Mouse (Mus musculus) CH12.LX (cell line): Measurements from ENCODE around the gene Scamp1. TPM values are rescaled to one million over a fixed set of nuclear protein-coding genes. Genes with fewer than 3 reads are reported as not detected.

ENCODE experiments used
- DNase-seq: peaks from one replicate; pipeline ENCODE4 v3.0.0-alpha.2; 2013; ENCODE audit errors: extremely low read depth
- H3K27ac ChIP-seq: 2 replicates; pipeline ENCODE4 v1.5.1; 2012; ENCODE audit warnings: low read depth, mild to moderate bottlenecking, control low read depth, moderate library complexity; ENCODE audit not compliant: insufficient read depth
- H3K27me3 ChIP-seq: replicated peaks from 2 replicates; pipeline ENCODE3; 2012; ENCODE audit warnings: inconsistent platforms
- H3K36me3 ChIP-seq, 2 experiments: replicated peaks in 1 of 2; 2 replicates each; pipeline versions ENCODE3 to v1.6.1; 2012; ENCODE audit warnings: inconsistent platforms in 1 of 2, low read length in 1 of 2, mild to moderate bottlenecking in 1 of 2, mixed read lengths in 1 of 2, moderate library complexity in 1 of 2; ENCODE audit not compliant: control insufficient read depth in 1 of 2, insufficient read depth in 1 of 2
- H3K4me1 ChIP-seq, 2 experiments: 2 replicates each; pipeline ENCODE4 v1.6.1; 2012; ENCODE audit warnings: inconsistent platforms in 1 of 2, moderate library complexity in 1 of 2; ENCODE audit not compliant: insufficient read depth in 2 of 2, control insufficient read depth in 1 of 2
- H3K4me2 ChIP-seq: 2 replicates; pipeline ENCODE4 v1.6.1; 2012; ENCODE audit warnings: low read depth, mild to moderate bottlenecking, control low read depth; ENCODE audit not compliant: poor library complexity, insufficient read depth, severe bottlenecking
- H3K4me3 ChIP-seq, 3 experiments: fragments of 150-350 bp in 1 of 3; sonication (generic) in 1 of 3; replicated peaks in 1 of 3; 2 replicates each; pipeline versions ENCODE3 to v1.5.1; 2011 to 2012; ENCODE audit warnings: low read depth in 2 of 3, low read length in 2 of 3, mild to moderate bottlenecking in 2 of 3, moderate library complexity in 2 of 3, control low read depth in 1 of 3, improper control_type of control experiment in 1 of 3, inconsistent platforms in 1 of 3, mixed read lengths in 1 of 3; ENCODE audit not compliant: poor library complexity in 1 of 3
- H3K79me2 ChIP-seq: replicated peaks from 2 replicates; pipeline ENCODE4 v1.6.1; 2012; ENCODE audit warnings: mild to moderate bottlenecking, moderate library complexity; ENCODE audit not compliant: control insufficient read depth, poor library complexity, insufficient read depth, severe bottlenecking; ENCODE audit errors: extremely low read depth
- H3K9ac ChIP-seq: 2 replicates; pipeline ENCODE4 v1.6.1; 2012; ENCODE audit warnings: low read depth, mild to moderate bottlenecking, control low read depth, moderate library complexity; ENCODE audit not compliant: insufficient read depth
- H3K9me3 ChIP-seq: replicated peaks from 2 replicates; pipeline ENCODE3; 2012; ENCODE audit warnings: low read length, inconsistent platforms, mixed read lengths
- BHLHE40 ChIP-seq: IDR thresholded peaks from 2 replicates; pipeline ENCODE4 v1.6.1; 2011; ENCODE audit warnings: mild to moderate bottlenecking, low read depth, low read length, improper control_type of control experiment
- CHD1 ChIP-seq: IDR thresholded peaks from 2 replicates; pipeline ENCODE4 v1.6.1; 2012; ENCODE audit warnings: low read depth, low read length, improper control_type of control experiment, inconsistent platforms
- CHD2 ChIP-seq: IDR thresholded peaks from 2 replicates; pipeline ENCODE4 v1.6.1; 2011; ENCODE audit warnings: low read length, improper control_type of control experiment
- CTCF ChIP-seq, 2 experiments: IDR thresholded peaks in 1 of 2; conservative IDR thresholded peaks in 1 of 2; 2 replicates each; pipeline ENCODE4 v1.5.1; 2011 to 2012; ENCODE audit warnings: low read depth in 2 of 2, low read length in 2 of 2, improper control_type of control experiment in 1 of 2, inconsistent platforms in 1 of 2, mild to moderate bottlenecking in 1 of 2, moderate library complexity in 1 of 2
- ELF1 ChIP-seq: IDR thresholded peaks from 2 replicates; pipeline ENCODE4 v1.6.1; 2014; ENCODE audit warnings: low read depth, mild to moderate bottlenecking, inconsistent platforms, low read length, improper control_type of control experiment
- EP300 ChIP-seq: IDR thresholded peaks from 2 replicates; pipeline ENCODE4 v1.6.1; 2011; ENCODE audit warnings: low read length, improper control_type of control experiment
- ETS1 ChIP-seq: conservative IDR thresholded peaks from 2 replicates; pipeline ENCODE4 v1.6.1; 2012; ENCODE audit warnings: low read depth, mild to moderate bottlenecking, inconsistent platforms, low read length, improper control_type of control experiment, moderate library complexity
- HCFC1 ChIP-seq: IDR thresholded peaks from 2 replicates; pipeline ENCODE4 v1.6.1; 2012; ENCODE audit warnings: low read depth, mild to moderate bottlenecking, inconsistent platforms, low read length, improper control_type of control experiment
- IRF4 ChIP-seq: IDR thresholded peaks from 2 replicates; pipeline ENCODE4 v1.6.1; 2014; ENCODE audit warnings: low read depth, mild to moderate bottlenecking, inconsistent platforms, low read length, improper control_type of control experiment
- JUN ChIP-seq: IDR thresholded peaks from 2 replicates; pipeline ENCODE4 v1.6.1; 2011; ENCODE audit warnings: low read depth, mild to moderate bottlenecking, low read length, improper control_type of control experiment, moderate library complexity; ENCODE audit not compliant: insufficient read depth
- KAT2A ChIP-seq: IDR thresholded peaks from 2 replicates; pipeline ENCODE4 v1.6.1; 2012; ENCODE audit warnings: low read length, improper control_type of control experiment, inconsistent platforms; ENCODE audit not compliant: insufficient replicate concordance
- MAFK ChIP-seq: IDR thresholded peaks from 2 replicates; pipeline ENCODE4 v1.6.1; 2011; ENCODE audit warnings: low read length, improper control_type of control experiment; ENCODE audit not compliant: insufficient replicate concordance
- MXI1 ChIP-seq: IDR thresholded peaks from 2 replicates; pipeline ENCODE4 v1.6.1; 2011; ENCODE audit warnings: mild to moderate bottlenecking, low read depth, low read length, improper control_type of control experiment
- MYC ChIP-seq: IDR thresholded peaks from 2 replicates; pipeline ENCODE4 v1.6.1; 2011; ENCODE audit warnings: low read depth, mild to moderate bottlenecking, improper control_type of control experiment, low read length
- NELFE ChIP-seq: IDR thresholded peaks from 2 replicates; pipeline ENCODE4 v1.6.1; 2011; ENCODE audit warnings: low read depth, low read length, improper control_type of control experiment
- NRF1 ChIP-seq: IDR thresholded peaks from 2 replicates; pipeline ENCODE4 v1.6.1; 2014; ENCODE audit warnings: low read depth, mild to moderate bottlenecking, inconsistent platforms, low read length, improper control_type of control experiment, moderate library complexity
- PAX5 ChIP-seq: IDR thresholded peaks from 2 replicates; pipeline ENCODE4 v1.6.1; 2012; ENCODE audit warnings: low read length, inconsistent platforms, mixed read lengths
- POLR2AphosphoS2 ChIP-seq: IDR thresholded peaks from 2 replicates; pipeline ENCODE4 v1.6.1; 2011; ENCODE audit warnings: low read depth, low read length, improper control_type of control experiment
- RAD21 ChIP-seq: IDR thresholded peaks from 2 replicates; pipeline ENCODE4 v1.6.1; 2011; ENCODE audit warnings: low read depth, mild to moderate bottlenecking, low read length, improper control_type of control experiment, moderate library complexity
- SIN3A ChIP-seq: IDR thresholded peaks from 2 replicates; pipeline ENCODE4 v1.6.1; 2012; ENCODE audit warnings: low read length, improper control_type of control experiment, inconsistent platforms
- TBP ChIP-seq: conservative IDR thresholded peaks from 2 replicates; pipeline ENCODE4 v1.6.1; 2011; ENCODE audit warnings: low read depth, low read length, improper control_type of control experiment
- UBTF ChIP-seq: IDR thresholded peaks from 2 replicates; pipeline ENCODE4 v1.6.1; 2012; ENCODE audit warnings: low read depth, mild to moderate bottlenecking, inconsistent platforms, low read length, improper control_type of control experiment, moderate library complexity
- USF1 ChIP-seq: IDR thresholded peaks from 2 replicates; pipeline ENCODE4 v1.6.1; 2014; ENCODE audit warnings: low read depth, mild to moderate bottlenecking, inconsistent platforms, low read length, improper control_type of control experiment
- ZC3H11A ChIP-seq: IDR thresholded peaks from 2 replicates; pipeline ENCODE4 v1.6.1; 2012; ENCODE audit warnings: low read depth, mild to moderate bottlenecking, inconsistent platforms, low read length, improper control_type of control experiment
- ZKSCAN1 ChIP-seq: IDR thresholded peaks from 2 replicates; pipeline ENCODE4 v1.6.1; 2012; ENCODE audit warnings: low read depth, inconsistent platforms, low read length, improper control_type of control experiment, borderline replicate concordance
- ZMIZ1 ChIP-seq: IDR thresholded peaks from 2 replicates; pipeline ENCODE4 v1.6.1; 2012; ENCODE audit warnings: low read depth, mild to moderate bottlenecking, inconsistent platforms, low read length, improper control_type of control experiment
- dilution Hi-C: fragments of 300-500 bp; cut with MboI; formaldehyde crosslinking; loops from 2 replicates; pipeline ENCODE4 v1.14.3; 2020; ENCODE audit warnings: low sequenced_read_pairs; ENCODE audit not compliant: extremely low pct_unique_long_range_greater_than_20kb, extremely low pct_ligation_motif_present
- in situ Hi-C: fragments of 300-500 bp; cut with MboI; formaldehyde crosslinking; loops from 3 replicates; pipeline ENCODE4 v1.14.3; 2019; ENCODE audit warnings: low sequenced_read_pairs, low pct_ligation_motif_present, low pct_unique_long_range_greater_than_20kb, mixed read lengths
- polyA plus RNA-seq: library from polyadenylated mRNA; unstranded; fragments of >175 nt; gene quantifications from 2 replicates; pipeline ENCODE4 v1.2.1, GENCODE M21; 2012; ENCODE audit warnings: low read depth; ENCODE audit not compliant: insufficient read length
- total RNA-seq, 2 experiments: library from RNA; depleted of rRNA; stranded (reverse); fragments of 300-350 nt in 1 of 2; fragments of >200 nt in 1 of 2; gene quantifications; 2 replicates each; pipeline ENCODE4 v1.2.3; 2012 to 2014

Gene Scamp1
- total and polyA plus RNA-seq, 3 experiments = not detected

GRCm38 (mm10) chr13:94328063-94328462, 42.4 kb upstream of the Scamp1 start:
- TF ChIP-seq POLR2AphosphoS2 = no peak
- no peak for TF ChIP-seq UBTF
- no peak for TF ChIP-seq ZC3H11A
- no peak for TF ChIP-seq MAFK
- no peak for TF ChIP-seq CTCF (conservative IDR thresholded peaks at IDR 0.05 in 1 of 2, IDR thresholded peaks at IDR 0.05 in 1 of 2; ENCODE audit: low read depth in 2 of 2, low read length in 2 of 2)
- no peak for TF ChIP-seq EP300
- TF ChIP-seq KAT2A = no peak
- no peak for TF ChIP-seq SIN3A
- no peak for TF ChIP-seq TBP
- TF ChIP-seq PAX5 = no peak
- no peak for TF ChIP-seq ELF1
- no peak for TF ChIP-seq BHLHE40
- TF ChIP-seq USF1 = no peak
- no peak for TF ChIP-seq JUN
- in situ Hi-C loops = no loop called here

GRCm38 (mm10) chr13:94322475-94322874, 36.8 kb upstream of the Scamp1 start:
- in situ Hi-C loops = no loop called here
- peaks cover 8% of the 10 kb centered on the region for H3K9me3 ChIP-seq
- DNase-seq = no peak
- H3K4me2 ChIP-seq = no peak overlapping the region
- no peak for TF ChIP-seq HCFC1
- no peak for TF ChIP-seq CHD1
- no peak for TF ChIP-seq RAD21
- no peak for TF ChIP-seq ETS1
- TF ChIP-seq IRF4 = no peak
- no peak for TF ChIP-seq SIN3A
- TF ChIP-seq ZC3H11A = no peak
- TF ChIP-seq ZMIZ1 = no peak
- no peak for TF ChIP-seq MXI1
- no peak for TF ChIP-seq MYC
- TF ChIP-seq NELFE = no peak
- no peak for TF ChIP-seq NRF1
- no peak for TF ChIP-seq CHD2
- TF ChIP-seq ZKSCAN1 = no peak
- dilution Hi-C loops = no loop called here
- no peaks in the 10 kb centered on the region for H3K27me3 ChIP-seq
- no peaks in the 10 kb centered on the region for H3K36me3 ChIP-seq
- H3K9ac ChIP-seq = no peak overlapping the region
- H3K27ac ChIP-seq = no peak overlapping the region
- no peaks in the 10 kb centered on the region for H3K79me2 ChIP-seq
- H3K4me3 ChIP-seq = no peak overlapping the region
- H3K4me1 ChIP-seq = peaks cover 0 to 5% of the 10 kb centered on the region in 2 experiments; a peak in 2 of 4 replicates

More at GRCm38 (mm10) chr13:94328063-94328462, 42.4 kb upstream of the Scamp1 start:
- Histone ChIP-seq H3K9ac (no peak overlapping the region), H3K27ac (no peak overlapping the region), H3K27me3 (no peaks in the 10 kb centered on the region), H3K4me3 (no peak overlapping the region), H3K4me2 (no peak overlapping the region), H3K79me2 (no peaks in the 10 kb centered on the region), H3K9me3 (peaks cover 8% of the 10 kb centered on the region), H3K36me3 (no peaks in the 10 kb centered on the region), H3K4me1 (peaks cover 0 to 13% of the 10 kb centered on the region in 2 experiments; a peak in 2 of 4 replicates)
- DNase-seq = peak; percentile 37
- dilution Hi-C loops = no loop called here
